ENCODE assay signal across 13 mouse cellular contexts in the genomic region with DNA sequence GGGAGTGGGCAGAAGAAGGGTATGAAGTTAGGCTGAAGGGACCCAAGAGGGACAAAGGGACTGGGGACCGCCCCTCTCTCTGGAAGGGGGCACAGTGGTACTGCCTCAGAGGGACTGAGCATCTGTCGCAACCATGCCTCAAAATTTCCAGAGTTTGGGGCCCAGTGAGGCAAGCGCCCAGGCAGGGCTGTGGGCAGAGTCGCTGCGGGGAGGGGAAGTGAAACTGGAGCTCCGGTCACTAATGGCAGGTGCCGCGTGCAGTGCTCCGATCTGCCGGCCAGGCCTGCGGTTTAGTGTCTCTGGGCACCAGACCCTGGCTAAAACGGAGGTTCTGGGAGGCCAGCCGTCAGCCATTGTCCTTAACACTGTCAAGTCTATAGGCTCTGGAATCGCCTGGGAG.
A peak's percentile ranks its signal among the peaks of the same experiment; 100 is the strongest.
DNase-seq lines count a peak whose midpoint lies in the region; ATAC-seq and TF ChIP-seq lines count a peak whose summit lies in the region.
"Had no signal": no experiment of that assay in that cellular context is flagged by ENCODE, and none has a peak within 500 bp of the region (broad histone marks: within the 10 kb centered on the region; RNA-seq: fewer than 3 reads in every experiment).

No protein-coding gene starts in this region.

- WGBS in hindbrain, embryonic 12.5 days, result 89% methylated on average over 14 of the region's 14 CpGs

- H3K36me3 ChIP-seq in hindbrain, embryonic 12.5 days, result peaks cover 97% of the 10 kb centered on the region

- no peak for TF ChIP-seq CTCF in gastrocnemius, adult 2 months (IDR thresholded peaks at IDR 0.05)

- H3K27me3 ChIP-seq in hindbrain, embryonic 12.5 days, result no peaks in the 10 kb centered on the region
- H3K27me3 ChIP-seq: hindbrain, embryonic 15.5 days; limb, embryonic 15.5 days had no signal

- H3K4me1 ChIP-seq in hindbrain, embryonic 12.5 days, result no peaks in the 10 kb centered on the region

- peak overlapping the region; percentile 35; the same call in 1 of the 2 replicates for H3K27ac ChIP-seq in gastrocnemius, adult 2 months
- no peak overlapping the region for H3K27ac ChIP-seq in hindbrain, embryonic 12.5 days
- H3K27ac ChIP-seq: hindbrain, embryonic 15.5 days; layer of hippocampus, adult 2 months; limb, embryonic 15.5 days had no signal

- peaks cover 11% of the 10 kb centered on the region for H3K9me3 ChIP-seq in hindbrain, embryonic 12.5 days (replicated peaks)
- H3K9me3 ChIP-seq: hindbrain, embryonic 15.5 days; limb, embryonic 15.5 days had no signal

- H3K4me3 ChIP-seq in gastrocnemius, adult 2 months, result no peak overlapping the region
- H3K4me3 ChIP-seq in hindbrain, embryonic 12.5 days, result no peak overlapping the region
- H3K4me3 ChIP-seq: hindbrain, embryonic 15.5 days; layer of hippocampus, adult 2 months; limb, embryonic 15.5 days had no signal

- DNase-seq in gastrocnemius, adult 2 months, result peak; percentile 64
- DNase-seq in gastrocnemius, adult 8-10 months (ENCODE audit: low spot score in 2 of 2), result no peak
- peak; percentile 91 for DNase-seq in A20 (ENCODE audit: low read depth, low spot score)
- DNase-seq in gastrocnemius, postnatal 25 days, result peak; percentile 28
- no peak for DNase-seq in thymus, adult 18-20 months
- DNase-seq: embryo, embryonic 11 days had no signal

- H3K9ac ChIP-seq in hindbrain, embryonic 12.5 days, result no peak overlapping the region
- H3K9ac ChIP-seq: hindbrain, embryonic 15.5 days; limb, embryonic 15.5 days had no signal

- peak; percentile 93 for ATAC-seq in megakaryocyte, adult 5-6 weeks (ENCODE audit: poor library complexity, severe bottlenecking)
- ATAC-seq in erythroid progenitor cell, adult 5-6 weeks (replicated peaks; ENCODE audit: low FRiP score, poor library complexity, severe bottlenecking), result no peak
- ATAC-seq in hindbrain, embryonic 12.5 days (ENCODE audit: low FRiP score), result no peak
- ATAC-seq: forebrain, embryonic 16.5 days had no signal

- H3K4me2 ChIP-seq in hindbrain, embryonic 12.5 days (replicated peaks), result no peak overlapping the region
- H3K4me2 ChIP-seq: hindbrain, embryonic 15.5 days; limb, embryonic 15.5 days had no signal

- intact Hi-C loops in gastrocnemius, adult 2 months (cut with DNase I), result no loop called here

Comparison
In these comparisons a context has a peak if more than half of its experiments do, and no peak if none do; other contexts are left out.
1. DNase-seq: peak in gastrocnemius, adult 2 months (single experiment), A20 (single experiment) and gastrocnemius, postnatal 25 days (single experiment); none in gastrocnemius, adult 8-10 months (0 of 2) and thymus, adult 18-20 months (0 of 2).